Mouse (Mus musculus) liver, postnatal 0 days (tissue): ENCODE measurements around the gene H1foo. TPM values are rescaled to one million over a fixed set of nuclear protein-coding genes. Genes with fewer than 3 reads are reported as not detected.

Experiments
- ATAC-seq: fragments of 200-750 bp; cut with Nextera tagmentation; 2 replicates; pipeline ENCODE4 v1.8.0; 2017; ENCODE audit warnings: mild to moderate bottlenecking, moderate library complexity
- DNase-seq: peaks from one replicate; pipeline ENCODE4 v3.0.0-alpha.2; 2016
- H3K27ac ChIP-seq: fragments of 300-500 bp; sonication (generic); 2 replicates; pipeline ENCODE4 v1.5.1; 2014; ENCODE audit warnings: antibody characterized with exemption, moderate library complexity, mild to moderate bottlenecking, low read depth
- H3K27me3 ChIP-seq: fragments of 300-500 bp; sonication (generic); 2 replicates; pipeline ENCODE4 v1.6.1; 2014; ENCODE audit warnings: low read length, control low read depth, mixed read lengths; ENCODE audit not compliant: insufficient read depth
- H3K36me3 ChIP-seq: fragments of 300-500 bp; sonication (generic); replicated peaks from 2 replicates; pipeline ENCODE4 v1.6.1; 2014; ENCODE audit warnings: mild to moderate bottlenecking, control low read depth, low read length, moderate library complexity, mixed read lengths; ENCODE audit not compliant: insufficient read depth
- H3K4me1 ChIP-seq: fragments of 300-500 bp; sonication (generic); 2 replicates; pipeline ENCODE4 v1.6.1; 2014; ENCODE audit warnings: antibody characterized with exemption, mild to moderate bottlenecking, control low read depth; ENCODE audit not compliant: insufficient read depth
- H3K4me2 ChIP-seq: fragments of 300-500 bp; sonication (generic); 2 replicates; pipeline ENCODE4 v1.6.1; 2014; ENCODE audit warnings: low read depth, mild to moderate bottlenecking, low read length, moderate library complexity, mixed read lengths
- H3K4me3 ChIP-seq: fragments of 300-500 bp; sonication (generic); 2 replicates; pipeline ENCODE4 v1.5.1; 2014; ENCODE audit warnings: low read depth, low read length
- H3K9ac ChIP-seq: fragments of 300-500 bp; sonication (generic); replicated peaks from 2 replicates; pipeline ENCODE4 v1.6.1; 2014; ENCODE audit warnings: mild to moderate bottlenecking, moderate library complexity
- H3K9me3 ChIP-seq: fragments of 300-500 bp; sonication (generic); 2 replicates; pipeline ENCODE4 v1.6.1; 2016; ENCODE audit warnings: mild to moderate bottlenecking, control low read depth, low read length, mixed read lengths
- CTCF ChIP-seq: sonication (generic); IDR thresholded peaks from 2 replicates; pipeline ENCODE4 v1.5.1; 2016; ENCODE audit warnings: antibody characterized with exemption, low read depth
- EP300 ChIP-seq: IDR thresholded peaks from 2 replicates; pipeline ENCODE4 v1.6.1; 2016; ENCODE audit warnings: antibody characterized with exemption, low read depth, mild to moderate bottlenecking
- WGBS: fragments of 180-500 bp; shearing (Covaris S2); extraction: QIAGEN DNeasy Blood & Tissue Kit; methylation state at CpG from one replicate; pipeline ENCODE4 v1.1.7; 2014; ENCODE audit not compliant: insufficient replicate concordance; 5-methylcytosine and 5-hydroxymethylcytosine counted together
- polyA plus RNA-seq: library from polyadenylated mRNA; unstranded; fragments of >200 nt; fragmentation: Nextera tagmentation; extraction: Ambion mirVana; gene quantifications from 2 replicates; pipeline ENCODE4 v1.2.1, GENCODE M21; 2015

The H1foo gene
- polyA plus RNA-seq, 1 experiment from 2014 or later, result not detected

GRCm38 (mm10) chr6:115997726-115998311 lies 53.1 kb downstream of the H1foo start:
- no peak overlapping the region for H3K4me3 ChIP-seq
- H3K9ac ChIP-seq, result no peak overlapping the region
- no peaks in the 10 kb centered on the region for H3K36me3 ChIP-seq
- ATAC-seq, result no peak
- H3K27me3 ChIP-seq, result peaks cover 17% of the 10 kb centered on the region
- 0 out of 2 replicates have a peak overlapping the region, but pooled peaks have one; percentile 44 for H3K27ac ChIP-seq
- 50% methylated on average over 3 of the region's 3 CpGs for WGBS
- no peaks in the 10 kb centered on the region for H3K9me3 ChIP-seq
- no peak overlapping the region for H3K4me2 ChIP-seq
- TF ChIP-seq EP300, result no peak
- no peak for TF ChIP-seq CTCF
- DNase-seq, result no peak
- H3K4me1 ChIP-seq, result peaks cover 13% of the 10 kb centered on the region

GRCm38 (mm10) chr6:115998758-115999157 lies 54.0 kb downstream of the H1foo start:
- no peak overlapping the region for H3K4me3 ChIP-seq
- ATAC-seq (no peak), DNase-seq (no peak)
- no peaks in the 10 kb centered on the region for H3K36me3 ChIP-seq
- H3K9ac ChIP-seq, result no peak overlapping the region
- peaks cover 7% of the 10 kb centered on the region for H3K27me3 ChIP-seq
- no peaks in the 10 kb centered on the region for H3K9me3 ChIP-seq
- H3K27ac ChIP-seq, result no peak overlapping the region
- WGBS, result 82% methylated on average over 7 of the region's 7 CpGs
- H3K4me2 ChIP-seq, result no peak overlapping the region
- TF ChIP-seq CTCF (no peak), EP300 (no peak)
- H3K4me1 ChIP-seq, result peaks cover 20% of the 10 kb centered on the region

GRCm38 (mm10) chr6:115999227-115999626 lies 54.5 kb downstream of the H1foo start:
- no peak overlapping the region for H3K4me2 ChIP-seq
- TF ChIP-seq CTCF (no peak), EP300 (no peak)
- no peak overlapping the region for H3K9ac ChIP-seq
- no peak overlapping the region for H3K27ac ChIP-seq
- no peaks in the 10 kb centered on the region for H3K36me3 ChIP-seq
- 75% methylated on average over 2 of the region's 2 CpGs for whole genome bisulfite sequencing
- ATAC-seq (no peak), DNase-seq (no peak)
- peaks cover 3% of the 10 kb centered on the region for H3K27me3 ChIP-seq
- peaks cover 20% of the 10 kb centered on the region for H3K4me1 ChIP-seq
- no peak overlapping the region for H3K4me3 ChIP-seq
- H3K9me3 ChIP-seq, result no peaks in the 10 kb centered on the region

Other genes with a start within 250 kb of the H1foo start
- gene Tmem40, start 182.5 kb upstream of the H1foo start, polyA plus RNA-seq, result 18.9 and 21.2 TPM in 2 replicates
- 0.59 and 0.61 TPM in 2 replicates for gene Cand2, start 170.4 kb upstream of the H1foo start, polyA plus RNA-seq
- gene Rpl32, start 136.2 kb upstream of the H1foo start, polyA plus RNA-seq, result 1,354 and 1,414 TPM in 2 replicates
- gene Efcab12, start 106.5 kb upstream of the H1foo start, polyA plus RNA-seq, result 0.11 TPM in 1 of 2 replicates, not detected in the other
- 4.1 and 4.6 TPM in 2 replicates for gene Mbd4, start 91.6 kb upstream of the H1foo start, polyA plus RNA-seq
- 1.2 and 1.6 TPM in 2 replicates for gene Ift122, start 91.5 kb upstream of the H1foo start, polyA plus RNA-seq
- not detected in 2 replicates for gene Rho, start 13.2 kb upstream of the H1foo start, polyA plus RNA-seq
- gene Plxnd1, start 50.1 kb downstream of the H1foo start, polyA plus RNA-seq, result 8.5 and 8.7 TPM in 2 replicates
- 3.7 and 4.0 TPM in 2 replicates for gene Tmcc1, start 248.5 kb downstream of the H1foo start, polyA plus RNA-seq